In the genomic region with DNA sequence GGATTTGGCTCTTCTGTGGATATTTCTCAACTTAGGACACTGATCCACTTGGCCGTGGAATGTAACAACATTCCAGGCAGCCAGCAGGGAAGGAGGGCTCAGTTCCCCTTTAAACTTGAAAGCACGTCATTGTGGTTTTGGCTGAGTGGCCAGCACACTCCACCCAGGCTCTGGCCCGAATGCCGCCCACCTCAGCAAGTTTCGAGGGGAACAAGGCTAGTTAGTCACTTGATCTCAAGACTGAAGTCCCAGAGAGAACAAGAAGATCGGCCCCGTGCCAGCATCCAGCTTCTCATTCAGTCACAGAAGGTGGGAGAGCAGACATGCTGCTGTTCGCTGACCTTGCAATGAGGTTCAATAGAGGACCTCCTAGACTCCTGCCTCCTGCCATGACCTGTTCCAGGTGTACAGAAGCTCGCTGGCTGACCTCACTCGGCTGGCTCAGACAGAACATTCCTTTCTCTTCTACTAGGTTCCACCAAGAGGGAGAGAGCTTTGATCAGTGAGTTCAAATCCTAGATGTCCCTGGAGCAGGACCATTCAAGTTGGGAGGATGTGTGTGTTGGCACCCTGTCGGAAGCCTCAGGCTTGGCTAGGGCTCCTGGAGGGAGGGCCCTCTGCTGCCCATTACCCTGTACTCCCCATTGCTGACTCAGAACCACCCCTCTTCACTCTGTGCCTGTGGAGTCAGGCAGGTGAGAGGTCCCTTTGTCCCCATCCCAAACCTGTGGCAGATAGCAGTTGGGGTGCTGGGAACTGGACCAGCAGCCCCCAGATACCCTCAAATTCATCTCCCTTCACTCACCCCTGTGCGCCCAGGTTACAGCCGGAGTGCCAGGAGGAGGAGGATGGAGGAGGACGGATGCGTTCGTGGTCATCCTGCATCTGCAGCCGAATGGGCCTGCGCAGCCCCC, we compare ENCODE assay signal across 8 mouse cellular contexts. TPM values are rescaled to one million over a fixed set of nuclear protein-coding genes. Genes with fewer than 3 reads are reported as not detected.
DNase-seq lines count a peak whose midpoint lies in the region; ATAC-seq and TF ChIP-seq lines count a peak whose summit lies in the region.

No protein-coding gene starts in this region.

- TF ChIP-seq CTCF in C2C12 (IDR thresholded peaks at IDR 0.05; ENCODE audit: control insufficient read depth, insufficient read depth, insufficient read length) = no peak

- H3K4me3 ChIP-seq in C2C12 (ENCODE audit: insufficient read depth, poor library complexity, severe bottlenecking) = no peak overlapping the region
- H3K4me3 ChIP-seq in kidney, embryonic 14.5 days (ENCODE audit: low read length) = no peak overlapping the region
- no peak overlapping the region for H3K4me3 ChIP-seq in macrophage (ENCODE audit: inconsistent target)

- DNase-seq in frontal cortex, postnatal 14 days (ENCODE audit: low spot score in 2 of 2) = peak; percentile 41 to 60
- DNase-seq in frontal cortex, adult 2 months (ENCODE audit: extremely low spot score in 1 of 2, low spot score in 1 of 2) = no peak
- peak; percentile 72 for DNase-seq in gastrocnemius, postnatal 10 days
- no peak for DNase-seq in c-Kit-positive CD71-positive TER-119-positive erythroid progenitor cells, embryonic 14.5 days (ENCODE audit: low spot score)
- no peak for DNase-seq in cerebellum, postnatal 36 days

- 57% methylated on average over 18 of the region's 18 CpGs for WGBS in kidney, embryonic 14.5 days
- 49% methylated on average over 17 of the region's 18 CpGs for WGBS in macrophage (ENCODE audit: missing documents)

- no peaks in the 10 kb centered on the region for H3K79me3 ChIP-seq in C2C12 (ENCODE audit: low read depth)

- no peaks in the 10 kb centered on the region for H3K9me3 ChIP-seq in kidney, embryonic 14.5 days (ENCODE audit: control insufficient read depth, low read length)

- no peak overlapping the region for H3ac ChIP-seq in C2C12 (ENCODE audit: control insufficient read depth, insufficient read length, low read depth)

- H3K27me3 ChIP-seq in C2C12 (ENCODE audit: control insufficient read depth, insufficient read depth, insufficient read length) = no peaks in the 10 kb centered on the region
- H3K27me3 ChIP-seq in kidney, embryonic 14.5 days (ENCODE audit: control insufficient read depth, insufficient read depth, low read length) = no peaks in the 10 kb centered on the region

- H3K79me2 ChIP-seq in C2C12 (ENCODE audit: control insufficient read depth, insufficient read depth) (no peaks in the 10 kb centered on the region), macrophage (ENCODE audit: inconsistent target) (peaks cover 32% of the 10 kb centered on the region; the same call in 1 of the 2 replicates)

- H3K27ac ChIP-seq in kidney, embryonic 14.5 days (ENCODE audit: low read depth, low read length) = peak overlapping the region; percentile 24; the same call in 1 of the 2 replicates
- peak overlapping the region; percentile 92 for H3K27ac ChIP-seq in macrophage

- H3K36me3 ChIP-seq in C2C12 (ENCODE audit: control insufficient read depth, insufficient read depth) (no peaks in the 10 kb centered on the region), macrophage (ENCODE audit: inconsistent target) (peaks cover 74% of the 10 kb centered on the region)
- H3K36me3 ChIP-seq in kidney, embryonic 14.5 days (ENCODE audit: control insufficient read depth, insufficient read depth, low read length) = no peaks in the 10 kb centered on the region

- peaks cover 22% of the 10 kb centered on the region for H3K4me1 ChIP-seq in kidney, embryonic 14.5 days (ENCODE audit: control insufficient read depth, insufficient read depth, low read length)

- no peak overlapping the region for H3K9ac ChIP-seq in kidney, embryonic 14.5 days (ENCODE audit: low read depth, low read length)

- ATAC-seq in kidney, embryonic 14.5 days (ENCODE audit: low FRiP score, low TSS enrichment) = peak; percentile 50

- no peak overlapping the region for H3K4me2 ChIP-seq in kidney, embryonic 14.5 days (replicated peaks; ENCODE audit: low read depth, low read length)

TF ChIP-seq in C2C12, 6 proteins besides CTCF, POLR2A, EP300 and RAD21:
- TF ChIP-seq MAX (IDR thresholded peaks at IDR 0.05) (peak; percentile 52), MYOG (IDR thresholded peaks at IDR 0.05; ENCODE audit: control insufficient read depth, extremely low read depth, insufficient read length) (no peak), CEBPB (IDR thresholded peaks at IDR 0.05; ENCODE audit: low read depth) (peak; percentile 78), MYOD1 (IDR thresholded peaks at IDR 0.05; ENCODE audit: control insufficient read depth, insufficient read length, low read depth) (no peak), FOSL1 (IDR thresholded peaks at IDR 0.05; ENCODE audit: insufficient read depth, low read length, poor library complexity, severe bottlenecking) (no peak), USF1 (IDR thresholded peaks at IDR 0.05; ENCODE audit: low read depth) (no peak)

RNA-seq across cellular contexts. Expression of a gene that starts 23.2 kb away (rescaled TPM):
- polyA plus RNA-seq in frontal cortex, adult 2 months (2012; rRNA removed) = 31.4 and 35.8 TPM in 2 replicates
- polyA plus RNA-seq in C2C12 (2012; fragmentation: generic; extraction: Trizol) (0.94 TPM), macrophage (2018) (73.9 to 95.6 TPM (median 92.2 TPM) in 3 replicates)
- total RNA-seq in gastrocnemius, postnatal 10 days (2021) = 10 to 100 TPM; 16.1 to 22.0 TPM
- polyA plus RNA-seq in kidney, embryonic 14.5 days (2014; fragmentation: Nextera tagmentation; extraction: Ambion mirVana) = 5.3 and 9.9 TPM in 2 replicates
- 100 to 1,000 TPM in 15 of 26 experiments, 10 to 100 TPM in 11; 23.3 to 256 (median 125) TPM for total RNA-seq in macrophage (2018; cell fraction: chromatin; rRNA removed)
- total RNA-seq in macrophage (2018; cell fraction: cytosol; rRNA removed) = 100 to 1,000 TPM in 11 of 26 experiments, 10 to 100 TPM in 15; 49.1 to 135 (median 96.8) TPM
- total RNA-seq in macrophage (2018; cell fraction: nucleus; rRNA removed) = 100 to 1,000 TPM in 10 of 26 experiments, 10 to 100 TPM in 16; 41.2 to 213 (median 88.6) TPM

RNA-seq across cellular contexts. Expression of a gene that starts 56.2 kb away (rescaled TPM):
- 0.56 and 0.95 TPM in 2 replicates for polyA plus RNA-seq in frontal cortex, adult 2 months (2012; rRNA removed)
- polyA plus RNA-seq in C2C12 (2012; fragmentation: generic; extraction: Trizol) (0.04 TPM), macrophage (2018) (0.10 TPM in 1 of 3 replicates, not detected in the others)
- total RNA-seq in gastrocnemius, postnatal 10 days (2021) = 10 to 100 TPM; 32.9 to 48.1 TPM
- 17.6 and 17.9 TPM in 2 replicates for polyA plus RNA-seq in kidney, embryonic 14.5 days (2014; fragmentation: Nextera tagmentation; extraction: Ambion mirVana)
- total RNA-seq in macrophage (2018; cell fraction: chromatin; rRNA removed) = under 1 TPM in 1 of 26 experiments, not detected in 25; 0.17 TPM
- total RNA-seq in macrophage (2018; cell fraction: cytosol; rRNA removed) = under 1 TPM in 3 of 26 experiments, not detected in 23; 0.06 to 0.10 (median 0.07) TPM
- not detected for total RNA-seq in macrophage (2018; cell fraction: nucleus; rRNA removed)

Comparison
In these comparisons a context has a peak if more than half of its experiments do, and no peak if none do; other contexts are left out.
1. DNase-seq: peak in frontal cortex, postnatal 14 days (2 of 2) and gastrocnemius, postnatal 10 days (single experiment); none in frontal cortex, adult 2 months (0 of 2), c-Kit-positive CD71-positive TER-119-positive erythroid progenitor cells, embryonic 14.5 days (single experiment) and cerebellum, postnatal 36 days (0 of 2).